Mouse (Mus musculus): ENCODE data around the gene Zfp366.

The Zfp366 gene

DNA sequence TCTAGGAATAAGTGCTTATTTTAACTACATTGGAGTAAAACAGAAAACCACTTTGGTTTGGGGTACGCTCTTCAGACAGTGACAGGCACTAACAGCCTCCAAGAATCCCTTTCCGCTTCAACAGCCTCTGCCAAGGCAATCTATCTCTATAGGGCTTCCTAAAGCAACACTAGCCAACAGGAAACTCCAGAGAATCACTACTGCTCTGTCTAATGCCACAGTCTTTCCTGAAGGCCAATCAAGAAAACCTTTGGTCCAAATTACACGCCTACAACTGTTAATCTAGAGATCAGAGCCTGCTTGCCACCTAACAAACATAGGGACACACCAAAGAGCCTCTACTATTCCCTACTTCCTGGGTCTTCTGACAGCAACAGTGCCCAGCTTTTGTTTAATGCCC is 42.2 kb downstream of the Zfp366 start:
- DNase-seq (ENCODE audit: low spot score in 2 of 2), result no peak

DNA sequence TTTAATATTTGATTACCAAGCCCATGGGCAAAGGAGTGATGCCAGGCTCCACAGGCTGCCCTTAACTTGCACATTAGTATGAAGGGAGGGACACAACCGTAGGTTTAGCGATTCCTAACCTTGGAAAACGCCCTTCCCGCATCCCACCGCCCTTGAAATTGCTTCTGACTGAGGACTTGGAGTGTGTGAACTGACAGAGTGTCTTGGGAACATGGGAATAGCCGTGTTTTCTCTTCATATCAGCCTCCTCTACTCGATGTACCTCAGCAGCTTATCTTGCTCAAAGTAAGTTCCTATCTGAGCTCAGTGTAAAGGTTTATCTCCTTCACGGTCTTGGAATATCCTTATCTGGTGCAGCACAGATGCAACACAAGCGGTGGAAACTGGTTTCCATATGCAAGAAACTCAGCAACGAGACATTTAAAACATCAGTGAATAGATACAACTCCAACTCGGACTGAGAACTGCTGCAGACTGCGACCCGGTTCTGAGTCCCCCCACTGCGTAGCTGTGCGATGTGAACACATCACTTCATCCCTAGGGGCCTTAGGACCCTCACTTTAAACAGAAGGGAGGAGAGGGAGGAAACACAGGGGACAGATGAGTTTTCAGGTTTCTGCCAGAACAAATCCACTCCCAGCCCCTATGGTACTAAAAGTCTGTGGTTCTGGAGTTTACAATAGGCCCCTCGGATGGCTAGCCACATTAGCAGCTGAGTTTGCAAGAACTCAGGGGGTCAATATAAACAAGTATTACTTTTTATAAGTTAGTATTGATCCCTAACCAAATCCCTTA is 43.0 kb downstream of the Zfp366 start:
- DNase-seq (ENCODE audit: low spot score in 2 of 2), result no peak

DNA sequence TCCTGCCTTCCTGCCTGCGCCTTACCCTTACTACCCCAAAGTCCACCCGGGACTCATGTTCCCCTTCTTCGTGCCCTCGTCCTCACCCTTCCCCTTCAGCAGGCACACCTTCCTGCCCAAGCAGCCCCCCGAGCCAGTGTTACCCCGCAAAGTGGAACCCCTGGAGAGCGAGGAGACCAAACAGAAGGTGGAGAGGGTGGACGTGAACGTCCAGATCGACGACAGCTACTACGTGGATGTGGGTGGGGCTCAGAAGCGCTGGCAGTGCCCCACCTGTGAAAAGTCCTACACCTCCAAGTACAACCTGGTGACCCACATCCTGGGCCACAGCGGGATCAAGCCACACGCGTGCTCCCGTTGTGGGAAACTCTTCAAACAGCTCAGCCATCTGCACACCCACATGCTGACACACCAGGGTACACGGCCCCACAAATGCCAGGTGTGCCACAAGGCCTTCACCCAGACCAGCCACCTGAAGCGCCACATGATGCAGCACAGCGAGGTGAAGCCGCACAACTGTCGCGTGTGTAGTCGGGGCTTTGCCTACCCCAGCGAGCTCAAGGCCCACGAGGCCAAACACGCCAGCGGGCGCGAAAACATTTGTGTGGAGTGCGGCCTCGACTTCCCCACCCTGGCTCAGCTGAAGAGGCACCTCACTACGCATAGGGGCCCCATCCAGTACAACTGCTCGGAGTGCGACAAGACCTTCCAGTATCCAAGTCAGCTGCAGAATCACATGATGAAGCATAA is 44.4 kb downstream of the Zfp366 start:
- no peak for DNase-seq (ENCODE audit: low spot score in 2 of 2)

DNA sequence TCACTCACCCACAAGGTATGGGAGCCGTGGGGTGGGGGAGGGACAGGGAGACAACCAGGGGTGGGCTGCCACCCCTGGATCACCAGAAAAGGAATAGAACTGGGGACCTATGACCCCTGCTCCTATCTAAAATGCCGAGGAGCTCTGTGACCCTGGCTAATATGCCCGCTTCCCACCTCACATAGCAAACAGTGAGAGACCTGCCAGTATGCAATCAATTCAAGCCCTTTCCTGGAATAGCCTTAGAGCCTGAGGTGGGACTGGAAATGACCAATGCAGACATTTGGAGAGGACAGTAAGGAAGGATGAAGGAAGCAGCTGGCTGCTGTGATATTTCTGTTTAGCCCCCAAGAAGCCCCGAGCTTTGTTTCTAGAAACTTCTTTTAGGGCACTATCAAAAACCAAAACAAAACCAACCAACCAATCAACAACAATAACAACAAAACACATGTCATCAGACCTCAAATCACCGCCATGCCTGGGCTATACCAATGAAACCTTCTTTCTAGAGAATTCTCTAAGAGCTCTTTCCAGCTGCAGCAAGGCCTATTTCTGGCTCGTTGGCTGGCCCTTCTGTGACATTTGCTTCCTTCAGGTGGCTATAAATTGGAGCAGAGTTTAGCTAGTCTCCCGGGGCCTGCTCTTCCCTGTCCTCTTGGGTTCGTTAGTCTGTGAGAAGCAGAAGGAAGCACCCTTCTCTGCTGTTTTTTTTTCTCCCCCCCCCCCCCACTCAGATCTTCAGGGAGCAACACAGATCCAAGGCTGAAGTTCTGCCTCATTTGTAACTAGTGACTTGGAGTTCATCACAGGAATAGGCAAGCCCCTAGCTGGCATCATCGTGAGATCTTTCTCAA is 45.2 kb downstream of the Zfp366 start:
- DNase-seq (ENCODE audit: low spot score in 2 of 2), result no peak

DNA sequence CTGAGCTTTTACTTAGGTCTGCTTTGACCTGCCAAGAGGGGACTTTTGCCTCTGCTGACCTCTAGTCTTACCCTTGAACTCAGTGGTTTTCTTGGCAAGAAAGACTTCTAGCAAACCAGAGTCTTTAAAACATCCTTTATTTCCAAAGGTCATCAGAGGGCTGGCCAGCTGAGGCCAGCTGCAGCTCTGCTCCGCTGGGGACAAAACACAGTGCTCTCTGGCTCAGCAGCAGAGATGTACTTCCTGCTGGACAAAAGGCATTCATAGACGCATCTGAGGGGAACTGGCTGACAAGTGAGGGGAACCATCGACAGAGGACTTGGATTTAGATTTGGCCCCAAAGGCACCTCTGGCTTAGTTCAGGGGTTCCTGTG is 45.9 kb downstream of the Zfp366 start:
- DNase-seq (ENCODE audit: low spot score in 2 of 2), result no peak

DNA sequence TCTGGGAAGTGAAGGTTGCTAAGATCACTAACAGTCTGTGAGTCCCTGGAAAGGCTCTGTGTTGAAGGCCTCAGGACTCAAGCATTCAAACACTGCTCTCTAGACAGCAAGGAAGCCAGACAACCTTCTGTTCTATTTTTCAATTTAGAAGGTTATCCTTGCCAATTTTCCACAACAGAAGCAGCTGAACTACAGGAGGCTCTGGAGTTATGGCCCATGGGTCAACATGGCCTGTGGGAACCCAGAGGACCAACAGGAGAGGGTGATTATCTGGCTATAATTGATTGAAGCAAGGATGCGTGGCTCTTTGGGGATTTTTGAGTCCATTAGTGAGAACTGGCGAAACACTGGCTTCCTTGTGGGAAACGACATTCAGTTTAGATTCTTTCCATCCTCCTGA is 48.7 kb downstream of the Zfp366 start:
- no peak for DNase-seq (ENCODE audit: low spot score in 2 of 2)

DNA sequence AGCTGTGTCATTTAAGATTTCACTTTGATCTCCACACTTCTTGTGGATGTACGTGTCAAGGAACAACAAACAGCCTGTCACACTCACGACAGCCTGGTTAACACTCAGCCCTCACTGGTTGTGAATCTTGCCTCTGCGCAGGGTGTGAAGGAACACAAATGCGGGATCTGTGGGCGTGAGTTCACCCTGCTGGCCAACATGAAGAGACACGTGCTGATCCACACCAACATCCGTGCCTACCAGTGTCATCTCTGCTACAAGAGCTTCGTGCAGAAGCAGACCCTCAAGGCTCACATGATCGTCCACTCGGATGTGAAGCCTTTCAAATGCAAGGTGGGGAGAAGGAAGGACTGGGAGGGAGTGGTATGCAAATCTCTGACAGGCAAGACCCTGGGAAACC is 49.3 kb downstream of the Zfp366 start:
- no peak for DNase-seq (ENCODE audit: low spot score in 2 of 2)

DNA sequence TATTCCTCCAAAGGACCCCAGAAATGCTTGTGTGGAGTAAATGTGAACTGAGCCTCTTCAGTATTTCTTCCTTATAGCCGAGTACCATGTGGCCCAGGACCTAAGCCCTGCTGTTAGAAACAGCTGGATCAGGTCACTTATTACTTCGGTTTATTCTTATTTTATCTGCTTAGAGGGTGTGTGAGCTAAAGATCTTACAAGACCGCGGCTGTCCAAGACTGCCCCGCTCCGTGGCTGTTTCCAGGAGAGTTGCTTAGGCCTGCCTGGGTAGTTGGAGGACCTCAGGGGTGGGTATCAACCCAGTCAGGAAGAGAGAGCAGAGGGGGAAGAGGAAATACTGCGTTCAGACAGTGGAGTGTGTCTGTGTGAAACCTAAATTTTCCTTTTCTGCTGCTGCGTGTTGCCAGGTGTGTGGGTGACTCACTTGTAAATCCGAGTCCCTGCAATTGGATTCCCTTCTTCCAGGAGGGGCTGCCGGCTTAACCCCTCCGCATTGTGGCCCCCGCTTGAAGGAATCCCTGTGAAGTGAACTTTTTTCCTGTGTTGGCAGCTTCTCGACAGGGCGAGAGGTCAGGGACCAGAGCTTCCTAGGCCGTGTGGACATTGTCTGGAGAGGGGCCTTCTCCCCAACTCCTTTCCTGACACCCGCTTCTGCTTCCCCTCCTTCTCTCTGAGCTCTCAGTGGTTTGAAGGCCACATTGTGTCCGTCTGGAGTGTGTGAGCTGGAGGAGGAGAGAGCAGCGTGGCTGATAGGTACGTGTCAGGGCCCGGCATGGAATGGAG is 51.0 kb downstream of the Zfp366 start:
- no peak for DNase-seq (ENCODE audit: low spot score in 2 of 2)

DNA sequence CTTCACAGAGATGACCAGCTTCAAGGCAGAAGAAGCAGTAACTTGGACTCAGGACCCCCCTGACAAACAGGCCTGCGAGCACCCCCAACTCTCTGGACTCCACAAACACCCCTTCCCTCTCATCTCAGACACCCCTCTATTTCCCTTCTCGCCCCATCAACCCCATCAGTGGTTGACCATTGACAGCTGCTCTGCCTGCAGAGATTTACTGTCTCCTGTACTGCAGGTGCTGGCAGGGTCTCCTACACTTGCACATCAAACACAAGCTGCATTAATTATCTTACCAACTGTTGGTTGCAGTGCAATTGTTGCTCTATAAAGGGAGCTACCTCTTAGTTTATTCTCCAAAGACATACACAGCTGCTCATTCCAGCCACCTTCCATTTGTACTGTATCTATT is 51.6 kb downstream of the Zfp366 start:
- DNase-seq (ENCODE audit: low spot score in 2 of 2), result no peak

DNA sequence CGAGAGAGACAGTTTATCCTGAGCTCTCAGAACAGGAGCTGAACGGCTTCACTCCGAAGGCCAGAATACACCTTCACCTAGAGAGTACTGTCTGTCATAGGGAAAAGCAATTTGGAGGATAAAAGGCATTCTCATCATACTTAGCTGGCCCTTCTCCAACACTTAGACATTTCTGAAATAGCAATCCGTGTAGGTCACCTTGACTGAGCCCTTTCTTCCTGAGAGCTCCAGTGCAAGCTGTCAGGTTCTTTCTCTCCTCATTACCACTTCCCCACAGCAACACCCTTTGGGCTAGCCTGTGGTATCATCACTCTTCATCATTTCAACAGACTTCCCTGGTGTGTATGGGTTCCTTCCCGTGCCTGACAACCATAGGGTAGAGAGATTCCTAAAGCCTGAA is 52.5 kb downstream of the Zfp366 start:
- DNase-seq (ENCODE audit: low spot score in 2 of 2), result no peak

DNA sequence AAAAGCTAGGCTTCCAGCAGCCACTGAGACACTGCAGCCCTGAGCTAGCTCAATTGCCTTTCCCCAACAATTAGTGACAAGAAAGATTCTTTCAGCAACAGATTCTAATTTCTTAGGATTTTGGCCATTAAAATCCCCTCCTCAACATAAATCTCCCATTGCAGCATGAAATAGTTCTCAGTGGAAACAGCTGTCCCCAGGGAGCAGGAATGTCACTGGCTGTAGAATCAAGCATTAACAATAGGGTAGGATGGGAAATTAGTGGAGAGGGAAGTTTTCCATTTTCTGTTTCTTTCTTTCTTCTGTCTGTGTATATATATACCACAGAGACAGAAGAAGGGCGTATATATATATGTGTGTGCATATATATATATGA is 53.2 kb downstream of the Zfp366 start:
- DNase-seq (ENCODE audit: low spot score in 2 of 2), result no peak

DNA sequence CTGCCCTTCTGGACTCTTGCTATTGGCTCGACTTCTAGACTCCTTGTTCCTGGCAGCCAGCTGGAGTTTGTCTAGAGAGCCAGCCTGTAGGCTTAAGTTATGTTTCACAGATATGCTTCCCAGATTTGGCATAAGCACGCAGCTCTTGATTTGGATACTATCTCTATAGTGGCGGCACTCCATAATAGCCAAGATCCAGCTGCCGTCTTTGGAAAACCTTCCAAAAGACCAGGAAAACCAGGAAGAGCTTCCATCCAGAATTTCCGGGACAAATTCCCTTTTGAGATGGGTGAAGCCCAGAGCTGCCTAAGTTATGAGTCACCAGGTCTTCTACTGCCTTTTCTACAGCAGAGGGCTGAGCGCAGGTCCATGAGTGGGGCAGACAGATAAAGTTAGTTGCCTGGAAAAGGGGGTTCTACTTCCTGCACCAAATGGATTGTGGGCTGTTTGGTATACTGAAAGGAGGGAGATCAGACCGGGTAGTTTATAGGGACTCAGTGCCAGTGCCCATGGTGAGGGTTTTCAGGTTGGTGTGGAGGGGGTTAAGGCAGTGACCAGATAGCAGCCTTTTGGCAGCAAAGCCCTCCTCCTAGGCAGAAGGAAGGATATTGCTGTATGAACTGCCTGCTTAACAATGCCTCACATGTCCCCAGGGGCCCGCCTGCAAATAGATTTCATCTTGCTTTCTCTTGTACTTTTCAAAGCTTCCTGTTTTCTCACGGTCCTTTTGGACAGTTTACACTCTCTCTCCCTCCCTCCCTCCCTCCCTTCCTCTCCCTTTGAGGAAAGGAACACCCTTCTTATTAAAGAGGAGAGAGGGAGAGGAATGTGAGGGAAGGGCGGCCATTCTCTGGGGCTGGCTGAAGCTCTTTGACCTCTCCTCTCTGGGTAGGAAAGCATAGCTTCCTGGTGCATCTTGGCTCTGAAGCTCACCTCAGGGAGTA is 53.9 kb downstream of the Zfp366 start:
- DNase-seq (ENCODE audit: low spot score in 2 of 2), result peak in 1 of 2 experiments; percentile 29

DNA sequence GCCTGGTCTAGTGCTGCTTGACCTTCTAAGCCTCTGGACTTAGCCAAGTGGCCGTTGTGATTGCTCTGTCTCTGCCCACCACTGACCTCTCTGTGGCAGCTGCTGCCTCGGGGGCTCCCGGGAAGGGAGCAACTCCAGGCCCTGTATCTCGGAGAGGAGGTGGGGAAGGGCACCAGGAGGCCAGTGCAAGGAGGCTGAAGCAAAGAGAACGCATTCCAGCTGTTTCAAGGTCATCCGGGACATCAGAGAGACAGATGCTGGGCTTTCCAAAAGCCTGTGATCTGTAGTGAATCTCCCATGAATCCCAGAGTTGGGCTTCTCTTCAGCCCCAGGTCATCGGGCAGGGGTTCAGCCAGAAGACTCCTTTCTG is 54.5 kb downstream of the Zfp366 start:
- DNase-seq (ENCODE audit: low spot score in 2 of 2), result no peak

DNA sequence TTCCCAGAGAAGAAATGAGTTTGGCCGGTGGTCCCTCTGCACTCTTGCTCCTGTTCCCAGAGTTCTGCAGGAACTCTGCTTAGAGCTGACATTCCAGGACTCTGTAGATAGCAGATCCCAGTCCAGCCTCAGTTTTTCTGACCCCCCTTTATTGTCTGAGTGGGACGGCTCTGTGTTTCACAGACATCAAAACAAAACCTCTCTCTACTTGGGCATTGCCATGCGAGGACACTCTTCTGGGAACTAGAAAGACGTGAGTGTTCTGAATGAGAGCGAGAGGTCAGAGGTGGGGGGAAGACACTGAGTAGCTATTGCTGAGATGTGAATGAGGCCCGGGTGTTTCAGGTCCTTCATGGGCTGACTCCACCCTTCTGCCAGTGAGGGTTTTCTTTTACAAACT is 55.1 kb downstream of the Zfp366 start:
- DNase-seq (ENCODE audit: low spot score in 2 of 2), result no peak

DNA sequence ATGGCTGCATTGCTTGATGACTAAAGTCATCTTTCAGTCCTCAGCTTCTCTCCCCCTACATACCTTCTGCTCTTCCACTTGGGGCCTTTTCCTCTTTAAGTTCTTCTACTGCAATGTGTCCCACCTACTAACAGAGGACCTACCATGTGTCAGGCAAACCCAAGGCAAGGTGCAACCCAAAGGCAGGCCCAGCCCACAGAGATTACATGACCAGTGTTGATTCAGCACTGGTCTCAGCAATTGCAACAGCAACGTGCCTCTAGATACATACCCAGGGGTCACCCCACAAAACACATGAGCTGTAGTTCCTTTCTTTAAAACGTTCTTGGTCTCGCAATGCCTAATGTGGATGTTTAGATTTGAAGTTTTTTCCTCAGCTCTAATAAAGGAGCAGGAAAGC is 57.4 kb downstream of the Zfp366 start:
- no peak for DNase-seq (ENCODE audit: low spot score in 2 of 2)

DNA sequence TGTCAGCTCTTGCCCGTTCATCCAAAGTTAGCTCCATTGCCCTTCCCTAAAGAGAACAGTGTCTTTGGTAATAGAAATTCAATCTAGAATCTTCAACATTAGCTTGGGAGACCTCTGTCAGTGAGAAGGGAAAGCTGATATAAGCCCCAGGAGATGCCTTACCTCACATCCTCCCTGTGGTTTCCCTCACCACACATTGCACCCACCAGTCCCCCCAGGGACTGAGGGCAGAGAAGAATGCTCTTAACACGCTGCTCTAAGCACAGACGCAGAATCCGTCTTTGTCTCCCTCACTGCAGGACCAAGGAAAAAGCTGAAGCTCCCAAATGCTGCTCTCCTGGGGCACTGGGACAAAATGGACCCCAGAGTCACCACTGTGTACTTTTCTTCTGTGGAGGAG is 58.3 kb downstream of the Zfp366 start:
- DNase-seq (ENCODE audit: low spot score in 2 of 2), result no peak

DNA sequence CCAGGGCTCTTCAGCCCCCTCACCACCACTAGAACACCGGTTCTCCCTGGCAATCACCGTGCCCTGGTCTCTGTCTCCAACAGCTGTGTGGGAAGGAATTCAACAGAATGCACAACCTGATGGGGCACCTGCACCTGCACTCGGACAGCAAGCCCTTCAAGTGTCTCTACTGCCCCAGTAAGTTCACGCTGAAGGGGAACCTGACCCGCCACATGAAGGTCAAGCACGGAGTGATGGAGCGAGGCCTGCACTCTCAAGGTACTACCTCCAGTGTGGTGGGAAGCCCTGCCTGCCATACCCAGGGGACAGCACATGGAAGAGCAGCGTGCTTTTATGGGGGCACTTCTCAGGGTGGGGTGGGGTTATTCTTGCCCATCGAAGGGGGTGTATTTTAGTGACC is 59.2 kb downstream of the Zfp366 start:
- DNase-seq (ENCODE audit: low spot score in 2 of 2), result no peak

DNA sequence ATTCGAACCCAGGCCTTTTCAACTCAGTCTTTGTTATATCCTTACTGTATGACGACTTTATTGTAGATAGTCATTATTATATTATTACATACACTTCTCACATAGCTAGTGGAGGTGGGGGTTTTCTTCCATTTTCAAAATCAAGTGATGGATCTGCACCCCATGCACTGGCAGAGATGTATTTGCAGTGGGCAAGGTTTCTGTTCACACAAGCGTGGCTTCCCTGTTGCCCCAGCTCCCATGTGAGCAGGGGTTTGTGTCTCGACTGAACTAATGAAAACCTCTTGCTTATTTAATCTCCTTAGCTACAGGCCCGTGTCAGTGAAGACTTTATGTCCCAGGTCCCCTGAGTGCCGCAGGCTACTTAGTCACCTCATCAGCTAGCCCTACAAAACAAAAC is 59.8 kb downstream of the Zfp366 start:
- DNase-seq (ENCODE audit: low spot score in 2 of 2), result no peak

DNA sequence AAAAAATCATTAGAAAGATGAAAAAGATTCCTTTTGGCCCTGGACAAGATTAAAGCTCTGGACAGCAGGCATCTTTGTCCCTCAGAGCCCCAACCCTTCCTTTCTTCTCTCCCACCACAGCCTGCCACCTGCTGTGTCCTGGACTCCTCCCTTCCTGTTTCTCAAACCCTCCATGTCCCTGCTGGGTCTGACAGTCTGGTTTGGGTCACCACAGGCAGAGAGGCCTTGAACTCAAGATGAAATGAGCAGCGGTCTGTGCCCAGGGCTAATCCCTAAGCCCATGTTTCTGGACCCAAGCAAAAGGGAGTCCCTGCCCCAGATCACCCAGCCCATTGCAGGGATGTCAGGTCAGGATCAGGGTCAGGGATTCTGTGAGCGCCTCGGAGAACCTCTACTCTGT is 60.3 kb downstream of the Zfp366 start:
- no peak for DNase-seq (ENCODE audit: low spot score in 2 of 2)

DNA sequence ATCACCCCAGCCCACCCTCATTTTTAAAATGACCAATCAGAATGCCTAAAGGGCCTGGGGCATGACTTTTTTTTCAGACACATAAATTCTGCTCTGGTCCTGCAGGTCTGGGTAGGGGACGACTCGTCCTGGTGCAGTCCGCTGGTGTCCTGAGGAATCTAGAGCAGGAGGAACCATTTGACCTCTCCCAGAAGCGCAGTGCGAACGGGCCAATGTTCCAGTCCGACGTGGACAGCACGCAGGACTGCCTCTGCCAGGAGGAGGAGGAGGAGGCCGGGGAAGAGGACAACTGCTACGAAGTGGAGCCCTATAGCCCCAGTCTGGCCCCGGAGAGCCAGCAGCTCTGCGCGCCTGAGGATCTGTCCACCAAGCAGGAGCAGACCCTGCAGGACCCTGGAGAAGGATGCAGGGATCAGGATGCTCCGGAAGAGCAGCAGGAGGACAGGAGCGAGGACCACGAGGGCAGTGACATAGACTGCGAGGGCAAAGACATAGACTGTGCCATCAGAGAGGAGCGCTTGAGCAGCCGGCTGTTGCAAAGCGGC is 61.4 kb downstream of the Zfp366 start:
- DNase-seq (ENCODE audit: low spot score in 2 of 2), result no peak

All from right cerebral cortex, postnatal 36 days (tissue).